Mouse (Mus musculus) lung, postnatal 4 days (tissue): ENCODE results near the gene Clip2.
A peak's percentile ranks its signal among the peaks of the same experiment; 100 is the strongest.
"Not testable (repeated sequence)": the region's sequence is repeated elsewhere in the genome, so short reads cannot be mapped to it uniquely, and the experiment has no call there.

Experiments
- DNase-seq, 2 experiments: peaks; one replicate each; pipeline ENCODE4 v3.0.0; 2021

The Clip2 gene

DNA sequence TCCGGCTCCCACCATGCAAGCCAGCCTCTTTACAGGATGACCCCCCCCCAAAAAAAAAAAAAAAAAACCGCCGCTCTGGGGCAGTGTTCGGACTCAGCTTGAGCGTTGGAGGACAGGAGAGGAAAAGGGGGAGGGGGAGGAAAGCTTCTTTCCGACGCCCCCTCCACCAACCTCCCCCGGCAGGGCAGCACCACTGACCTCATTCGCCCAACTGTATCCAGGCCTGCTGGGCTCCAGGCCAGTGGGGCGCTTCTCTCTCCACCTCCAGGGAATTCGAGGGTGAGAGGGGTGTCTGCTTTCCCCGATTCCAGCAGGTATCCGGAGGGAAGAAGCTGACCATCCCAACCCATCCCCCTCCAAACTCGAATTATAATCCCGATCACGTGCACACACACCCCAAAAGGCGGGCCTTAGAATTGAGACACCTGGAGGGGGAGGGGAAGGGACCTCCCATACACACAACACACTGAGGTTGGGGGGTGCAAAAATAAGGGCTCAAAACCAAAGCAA is 96.3 kb downstream of the Clip2 start:
- peak; percentile 64 to 68 for DNase-seq

DNA sequence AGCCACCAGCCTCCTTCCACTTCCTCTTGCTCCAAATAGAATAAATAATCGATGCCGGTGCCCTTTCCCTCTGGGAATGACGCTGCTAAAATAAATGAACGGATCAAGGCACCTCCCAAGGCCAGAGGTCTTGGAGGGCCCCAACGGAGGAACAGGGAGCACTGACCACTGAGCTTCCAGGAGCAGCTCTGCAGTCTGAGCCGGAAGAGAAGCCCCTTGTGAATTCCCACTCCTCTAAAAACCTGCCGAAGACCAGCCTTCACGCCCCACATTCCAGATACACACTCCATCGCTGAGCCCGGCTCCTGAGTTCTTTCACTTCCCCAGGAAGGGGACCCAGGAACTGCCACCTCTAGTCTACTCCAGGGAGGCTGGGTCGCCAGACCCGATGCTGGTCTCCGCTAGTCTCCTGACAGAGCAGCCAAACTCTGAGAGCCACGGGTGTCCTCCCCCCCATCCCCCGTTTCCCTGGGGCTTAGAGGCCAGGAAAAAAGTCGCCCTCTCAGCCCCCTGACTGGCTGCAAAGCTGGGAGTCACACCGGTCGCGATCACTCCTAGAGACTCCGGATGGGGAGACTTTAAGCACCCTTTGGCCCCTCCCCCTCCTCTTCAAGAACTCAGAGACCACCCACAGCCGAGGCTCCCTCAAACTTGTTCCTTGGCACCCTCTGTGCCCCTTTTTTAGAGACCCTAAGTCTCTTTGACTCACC is 96.9 kb downstream of the Clip2 start:
- DNase-seq = peak; percentile 51 to 61

DNA sequence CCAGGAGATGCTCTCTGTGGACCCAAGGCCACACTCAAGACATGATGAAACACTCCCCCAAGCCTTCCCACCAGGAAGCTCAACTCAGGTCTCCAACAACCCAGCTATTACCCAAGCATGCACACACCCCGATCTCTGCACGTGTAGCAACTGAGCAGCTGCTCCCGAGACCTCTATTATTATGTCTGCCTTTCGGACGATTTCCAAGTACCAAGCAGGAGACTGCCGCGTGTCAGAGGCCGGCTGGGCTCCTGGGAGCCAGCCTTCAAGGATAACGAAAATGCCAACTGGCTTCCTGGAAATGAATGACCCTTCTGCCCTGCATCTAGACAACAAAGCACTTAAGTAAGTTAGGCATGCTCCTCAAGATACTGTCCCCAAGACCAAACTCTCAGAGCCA is 97.8 kb downstream of the Clip2 start:
- DNase-seq = peak in 1 of 2 experiments; percentile 28

- no peak for DNase-seq
Observed at GRCm38 (mm10) chr5:134453577-134453976, 98.7 kb downstream of the Clip2 start.

GRCm38 (mm10) chr5:134446755-134447154 is 105.5 kb downstream of the Clip2 start:
- not testable (repeated sequence) for DNase-seq

- DNase-seq = peak; percentile 56 to 64
Observed at GRCm38 (mm10) chr5:134445895-134446294, 106.3 kb downstream of the Clip2 start.

DNA sequence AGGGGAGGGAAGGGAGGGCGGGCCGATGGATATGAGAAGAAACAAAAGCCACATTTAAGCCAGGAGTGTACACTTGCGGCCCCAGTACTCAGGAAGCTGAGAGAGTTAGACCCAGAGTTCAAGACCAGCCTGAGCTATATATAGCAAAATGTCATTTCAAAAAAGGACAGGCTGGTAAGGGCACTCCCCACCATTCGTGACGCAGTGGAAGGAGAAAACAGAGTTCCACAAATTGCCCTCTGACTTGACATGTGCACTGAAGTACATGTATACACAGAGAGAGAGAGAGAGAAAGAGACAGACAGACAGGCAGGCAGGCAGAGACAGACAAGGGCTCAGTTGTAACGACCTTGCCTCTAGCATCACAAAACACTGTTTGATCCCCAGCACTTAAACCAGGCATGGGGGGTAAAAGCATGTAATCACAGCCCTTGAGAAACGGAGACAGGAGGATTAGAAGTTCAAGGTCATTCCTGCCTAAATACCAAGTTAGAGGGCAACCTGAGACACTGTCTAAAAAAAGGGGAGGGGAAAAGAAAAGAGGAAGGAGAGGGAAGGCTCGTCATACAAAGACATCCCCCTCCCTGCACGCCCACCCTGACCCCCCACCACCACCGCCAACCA is 106.9 kb downstream of the Clip2 start:
- no peak for DNase-seq

DNA sequence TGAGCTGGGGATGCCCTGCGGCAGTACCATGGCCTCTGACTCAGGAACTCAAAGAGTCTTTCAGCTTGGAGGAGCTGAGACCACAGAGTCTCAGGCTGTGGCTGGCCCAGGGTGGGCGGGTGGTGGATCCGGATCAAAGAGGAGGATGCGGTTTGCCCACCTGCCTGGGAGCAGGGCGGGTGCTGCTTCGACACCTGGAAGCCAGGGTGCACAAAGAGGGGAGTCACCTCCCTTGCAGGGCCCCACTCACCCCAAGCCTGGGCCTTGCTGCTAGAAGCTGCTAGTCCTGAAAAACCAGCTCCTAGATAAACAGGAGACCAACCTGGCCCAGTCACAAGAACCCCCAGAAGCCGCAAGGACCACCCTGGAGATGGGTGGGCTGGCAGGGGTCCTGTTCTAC is 107.8 kb downstream of the Clip2 start:
- DNase-seq = peak in 1 of 2 experiments; percentile 53

GRCm38 (mm10) chr5:134442066-134442465 is 110.2 kb downstream of the Clip2 start:
- DNase-seq = no peak

- DNase-seq = no peak
Observed at GRCm38 (mm10) chr5:134441105-134441504, 111.1 kb downstream of the Clip2 start.

DNA sequence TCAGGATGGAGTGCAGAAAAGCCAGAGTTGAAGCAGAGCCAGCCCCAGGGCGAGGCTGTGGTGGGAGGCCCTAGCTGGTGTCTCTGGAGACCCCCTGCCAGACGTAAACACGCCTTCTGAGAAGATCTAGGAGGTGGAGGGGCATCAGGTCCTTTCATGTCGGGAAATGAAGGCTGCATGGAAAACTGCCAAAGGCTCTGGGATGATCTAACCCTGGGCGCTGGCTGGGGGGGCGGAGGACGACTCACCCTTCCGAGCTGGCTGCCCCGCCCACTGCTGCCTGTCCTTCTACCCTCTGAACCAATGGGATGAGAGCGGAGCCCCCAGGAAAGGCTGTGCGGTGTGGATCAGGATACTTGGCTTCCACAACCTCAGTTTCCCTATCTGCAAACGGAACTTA is 112.1 kb downstream of the Clip2 start:
- DNase-seq = peak; percentile 81 to 85

DNA sequence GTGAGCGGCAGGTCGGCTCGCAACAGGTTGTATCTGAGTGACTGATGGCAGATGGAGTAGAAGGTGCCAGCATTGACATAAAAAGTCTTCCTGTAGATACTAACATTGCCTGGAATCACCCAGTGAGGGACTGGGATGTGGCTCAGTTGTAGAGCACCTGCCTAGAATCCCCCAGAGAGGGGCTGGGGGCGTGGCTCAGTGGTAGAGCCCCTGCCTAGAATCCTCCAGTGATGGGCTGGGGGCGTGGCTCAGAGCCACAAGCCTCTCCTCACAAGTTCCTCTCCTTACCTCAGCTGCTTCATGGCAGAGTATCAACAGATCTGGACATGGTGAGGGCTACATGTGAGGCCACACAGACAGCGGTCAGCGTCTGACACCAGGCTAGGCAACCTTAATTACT is 112.8 kb downstream of the Clip2 start:
- DNase-seq = no peak
